Mouse (Mus musculus) left cerebral cortex, adult 18-20 months (tissue): ENCODE measurements around the gene Slc34a1. TPM values are rescaled to one million over a fixed set of nuclear protein-coding genes. Genes with fewer than 3 reads are reported as not detected.
"Not testable (repeated sequence)": the region's sequence is repeated elsewhere in the genome, so short reads cannot be mapped to it uniquely, and the experiment has no call there.

Source experiments
- DNase-seq, 2 experiments: peaks; one replicate each; pipeline ENCODE4 v3.0.0; 2021 to 2022; ENCODE audit warnings: low spot score in 2 of 2, mixed read lengths in 1 of 2
- total RNA-seq, 2 experiments: library from RNA; stranded (reverse); gene quantifications; 2 replicates each; pipeline ENCODE4 v1.2.3; 2021

The Slc34a1 gene
- total RNA-seq, 2 experiments from 2014 or later = not detected

DNA sequence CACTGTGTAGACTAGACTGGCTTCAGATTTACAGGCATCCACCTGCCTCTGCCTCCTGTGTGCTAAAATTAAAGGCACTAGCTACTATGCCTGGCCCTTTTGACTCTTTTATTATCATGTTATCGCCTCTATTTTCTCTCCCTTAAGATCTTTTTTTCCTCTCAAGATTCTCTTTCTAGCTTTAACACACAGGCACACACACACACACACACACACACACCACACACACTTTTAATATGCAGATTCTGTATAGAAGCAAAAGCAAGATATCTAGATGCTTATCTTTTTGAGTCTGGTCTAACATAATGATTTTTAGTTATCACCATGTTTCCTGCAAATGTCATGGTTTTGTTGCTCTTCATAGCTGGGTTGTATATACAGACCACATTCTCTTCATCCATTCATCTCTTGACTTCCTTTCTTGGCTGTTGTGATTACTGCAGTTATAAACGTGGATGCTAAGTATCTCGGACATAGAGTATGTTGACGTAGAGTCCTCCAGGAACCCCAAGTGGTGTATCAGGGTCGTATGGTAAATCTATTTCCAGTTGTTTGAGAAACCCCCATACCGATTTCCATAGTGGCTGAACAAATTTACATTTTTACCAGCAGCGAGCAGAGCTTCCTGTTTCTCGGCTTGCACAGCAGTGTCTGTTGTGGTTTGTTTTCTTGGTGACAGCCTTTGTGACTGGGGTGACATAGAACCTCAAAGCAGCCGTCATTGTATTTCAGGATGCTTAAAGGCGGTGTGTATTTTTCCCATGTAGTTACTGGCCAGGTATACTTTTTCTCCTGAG lies 34.1 kb downstream of the Slc34a1 start:
- no peak for DNase-seq

DNA sequence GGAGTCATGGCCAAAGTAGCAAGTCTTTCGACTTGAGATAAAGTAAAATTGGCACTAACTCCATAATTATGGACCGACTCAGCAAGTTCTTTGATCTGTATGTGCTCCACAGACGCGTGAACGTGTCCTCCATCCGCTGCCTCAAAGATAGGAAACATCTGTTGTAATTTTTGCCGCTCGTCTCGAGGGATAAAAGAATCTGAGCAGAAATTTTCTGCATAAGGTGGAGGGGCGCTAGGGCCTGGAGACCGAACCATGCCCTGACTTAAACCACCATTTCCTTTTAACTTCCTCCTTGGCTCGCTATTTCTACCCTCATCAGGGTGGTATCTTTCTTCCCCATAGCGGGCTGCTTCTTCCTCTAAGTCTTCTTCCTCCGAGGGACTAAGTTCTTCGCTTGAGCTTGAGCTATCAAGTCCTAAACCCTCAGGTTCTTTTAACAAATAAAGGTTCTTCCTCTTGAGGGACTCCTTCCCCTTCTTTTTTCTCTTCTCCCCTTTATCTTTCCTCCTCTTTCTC lies 39.2 kb downstream of the Slc34a1 start:
- DNase-seq = not testable (repeated sequence)

GRCm38 (mm10) chr13:55443799-55444285 lies 45.9 kb downstream of the Slc34a1 start:
- no peak for DNase-seq

DNA sequence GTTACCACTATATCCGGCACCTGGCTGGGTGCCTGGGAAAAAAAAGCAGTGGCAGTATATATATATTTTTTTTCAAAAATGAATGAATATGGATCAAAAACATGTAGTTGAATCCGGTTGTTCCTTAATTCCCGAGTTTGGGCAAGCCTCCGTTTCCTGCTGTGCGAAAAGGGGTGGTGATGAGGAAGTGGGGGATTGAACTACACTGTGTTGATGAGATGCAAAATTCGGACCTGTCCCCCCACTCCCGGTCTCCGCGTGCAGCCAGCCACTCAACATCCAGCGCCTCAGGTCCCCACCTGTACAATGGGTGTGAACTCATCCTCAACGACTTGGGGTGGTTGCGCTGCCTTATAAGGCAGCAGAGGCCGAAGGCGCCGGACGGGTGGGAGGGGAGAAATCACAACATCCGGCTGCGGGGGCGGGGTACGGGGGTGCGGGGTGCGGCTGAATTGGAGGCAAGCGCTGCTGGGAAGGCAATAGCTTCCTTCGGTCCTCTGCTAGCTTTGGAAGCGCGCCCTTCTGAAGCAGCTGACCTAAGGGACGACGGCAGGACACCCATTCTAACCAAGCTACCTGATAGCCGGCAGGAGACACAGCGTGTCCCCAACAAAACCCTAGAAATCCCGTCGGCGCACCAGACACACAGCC lies 46.4 kb downstream of the Slc34a1 start:
- peak in 1 of 2 experiments; percentile 28 for DNase-seq

GRCm38 (mm10) chr13:55444937-55445315 lies 46.9 kb downstream of the Slc34a1 start, which contains the start of gene Grk6:
TSS of gene Grk6 (plus strand) at chr13:55445072.
- DNase-seq = peak; percentile 99 to 100

DNA sequence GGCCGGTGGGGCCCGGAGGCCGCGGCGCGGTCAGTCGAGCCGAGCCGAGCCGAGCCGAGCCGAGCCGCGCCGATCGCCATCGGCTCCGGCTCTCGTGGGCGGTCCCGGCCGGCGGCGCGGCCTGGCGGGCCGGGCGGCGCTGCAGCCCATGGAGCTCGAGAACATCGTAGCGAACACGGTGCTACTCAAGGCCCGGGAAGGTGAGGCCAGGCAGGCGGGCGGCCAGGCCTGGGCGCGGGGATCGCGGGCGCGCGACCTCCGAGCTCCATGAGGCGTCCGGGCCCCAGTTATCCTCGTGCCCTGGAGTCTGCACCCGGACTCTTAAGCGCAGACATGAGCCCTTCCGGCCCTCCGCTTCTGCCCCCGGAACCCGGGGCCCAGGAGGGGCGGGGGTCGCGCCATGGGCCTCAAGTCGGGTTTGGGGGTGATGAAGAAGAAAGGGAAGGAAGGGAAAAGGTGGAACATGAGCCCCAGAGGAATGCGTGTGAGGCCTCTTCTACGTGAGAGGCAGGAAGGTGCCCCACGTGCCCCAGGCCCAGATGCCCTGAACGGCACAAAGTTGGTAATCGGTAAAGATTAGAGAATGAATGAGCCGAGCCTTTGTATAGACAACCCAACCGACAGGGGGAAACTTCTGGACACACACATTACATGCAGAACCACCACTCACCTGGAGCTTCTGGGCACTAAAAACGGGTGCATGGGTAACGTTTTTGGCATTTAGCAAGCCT lies 47.5 kb downstream of the Slc34a1 start:
- DNase-seq = no peak

- no peak for DNase-seq
Observed at GRCm38 (mm10) chr13:55446483-55447105, 48.6 kb downstream of the Slc34a1 start.

GRCm38 (mm10) chr13:55447543-55447943 lies 49.6 kb downstream of the Slc34a1 start:
- DNase-seq = no peak

- DNase-seq = no peak
Observed at GRCm38 (mm10) chr13:55448131-55448530, 50.1 kb downstream of the Slc34a1 start.

- no peak for DNase-seq
Observed at GRCm38 (mm10) chr13:55449205-55449604, 51.2 kb downstream of the Slc34a1 start.

- DNase-seq = no peak
Observed at GRCm38 (mm10) chr13:55449679-55450441, 51.9 kb downstream of the Slc34a1 start.

GRCm38 (mm10) chr13:55450511-55450980 lies 52.6 kb downstream of the Slc34a1 start:
- peak in 1 of 2 experiments; percentile 36 for DNase-seq

- no peak for DNase-seq
Observed at GRCm38 (mm10) chr13:55451296-55451695, 53.3 kb downstream of the Slc34a1 start.

DNA sequence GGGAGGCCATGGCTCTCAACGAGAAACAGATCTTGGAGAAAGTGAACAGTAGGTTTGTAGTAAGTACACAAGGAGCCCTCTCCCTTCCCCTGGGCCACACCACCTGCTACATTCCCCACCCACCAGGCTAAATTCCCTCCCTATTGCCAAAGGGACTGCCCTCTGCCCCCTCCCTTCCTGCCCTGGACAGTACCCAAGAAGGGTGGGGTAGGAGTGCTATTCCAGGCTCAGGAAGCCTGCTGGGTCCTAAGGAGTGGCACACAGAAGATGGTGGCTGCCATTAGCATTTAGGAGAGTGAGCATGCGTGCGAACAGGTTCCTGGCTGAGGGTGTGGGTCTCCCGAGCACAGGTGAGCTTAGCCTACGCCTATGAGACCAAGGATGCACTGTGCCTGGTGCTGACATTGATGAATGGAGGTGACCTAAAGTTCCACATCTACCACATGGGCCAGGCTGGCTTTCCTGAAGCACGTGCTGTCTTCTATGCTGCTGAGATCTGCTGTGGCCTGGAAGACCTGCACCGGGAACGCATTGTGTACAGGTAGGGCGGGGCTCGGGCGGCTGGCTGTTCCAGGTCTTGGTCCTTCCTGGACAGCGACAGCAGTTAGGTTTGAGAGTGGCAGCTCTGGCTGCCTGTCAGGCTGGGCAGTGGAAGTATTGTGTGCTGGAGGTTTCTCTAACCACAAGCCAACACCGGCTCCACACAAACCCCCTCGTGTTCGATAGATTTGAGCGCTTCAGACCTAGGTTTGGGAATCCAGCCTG lies 54.0 kb downstream of the Slc34a1 start:
- DNase-seq = no peak

GRCm38 (mm10) chr13:55462965-55463364 lies 65.0 kb downstream of the Slc34a1 start:
- DNase-seq = no peak

GRCm38 (mm10) chr13:55463399-55464026 lies 65.5 kb downstream of the Slc34a1 start:
- no peak for DNase-seq

GRCm38 (mm10) chr13:55464027-55464884 lies 66.3 kb downstream of the Slc34a1 start, which contains the start of gene Prr7:
TSS of gene Prr7 (plus strand) at chr13:55464267.
- peak; percentile 62 to 77 for DNase-seq

- DNase-seq = peak in 1 of 2 experiments; percentile 37
Observed at GRCm38 (mm10) chr13:55465184-55465583, 67.2 kb downstream of the Slc34a1 start.
